Comparison of ENCODE assay signal across 11 mouse cellular contexts in genomic region chr11:65271000-65271399, GRCm38 (mm10). TPM values are rescaled to one million over a fixed set of nuclear protein-coding genes. Genes with fewer than 3 reads are reported as not detected.
DNase-seq lines count a peak whose midpoint lies in the region; ATAC-seq and TF ChIP-seq lines count a peak whose summit lies in the region.
"Had no signal": no experiment of that assay in that cellular context is flagged by ENCODE, and none has a peak within 500 bp of the region (broad histone marks: within the 10 kb centered on the region; RNA-seq: fewer than 3 reads in every experiment).

No protein-coding gene starts in this region.

- no peaks in the 10 kb centered on the region for H3K36me3 ChIP-seq in forebrain, embryonic 12.5 days (replicated peaks)
- H3K36me3 ChIP-seq in forebrain, embryonic 14.5 days (ENCODE audit: control insufficient read depth, insufficient read depth, low read length), result no peaks in the 10 kb centered on the region
- no peaks in the 10 kb centered on the region for H3K36me3 ChIP-seq in lung, embryonic 15.5 days
- H3K36me3 ChIP-seq in heart, embryonic 13.5 days, result no peaks in the 10 kb centered on the region

- TF ChIP-seq CTCF in lung, adult 2 months (IDR thresholded peaks at IDR 0.05; ENCODE audit: insufficient read depth, low read length), result no peak

- H3K4me3 ChIP-seq in forebrain, embryonic 12.5 days (replicated peaks), result no peak overlapping the region
- H3K4me3 ChIP-seq in forebrain, embryonic 14.5 days (ENCODE audit: low read depth, low read length), result no peak overlapping the region
- 0 out of 2 replicates have a peak overlapping the region, but pooled peaks have one; percentile 45 for H3K4me3 ChIP-seq in lung, embryonic 15.5 days
- H3K4me3 ChIP-seq in lung, adult 2 months (replicated peaks; ENCODE audit: extremely low read depth, low read depth, low read length), result no peak overlapping the region
- H3K4me3 ChIP-seq in heart, embryonic 13.5 days, result peak overlapping the region; percentile 71

- H3K4me2 ChIP-seq in forebrain, embryonic 12.5 days, result 0 out of 2 replicates have a peak overlapping the region, but pooled peaks have one; percentile 89
- no peak overlapping the region for H3K4me2 ChIP-seq in forebrain, embryonic 14.5 days (ENCODE audit: low read length)
- peak overlapping the region; percentile 73 for H3K4me2 ChIP-seq in lung, embryonic 15.5 days
- H3K4me2 ChIP-seq in heart, embryonic 13.5 days, result peak overlapping the region; percentile 73

- H3K27me3 ChIP-seq in forebrain, embryonic 12.5 days, result peaks cover 30% of the 10 kb centered on the region
- peaks cover 10% of the 10 kb centered on the region for H3K27me3 ChIP-seq in forebrain, embryonic 14.5 days (replicated peaks; ENCODE audit: control insufficient read depth, insufficient read depth, low read length)
- H3K27me3 ChIP-seq in lung, embryonic 15.5 days, result no peaks in the 10 kb centered on the region
- no peaks in the 10 kb centered on the region for H3K27me3 ChIP-seq in heart, embryonic 13.5 days (replicated peaks)

- H3K4me1 ChIP-seq in forebrain, embryonic 12.5 days, result peaks cover 18% of the 10 kb centered on the region
- H3K4me1 ChIP-seq in forebrain, embryonic 14.5 days (ENCODE audit: control insufficient read depth, insufficient read depth, low read length), result peaks cover 7% of the 10 kb centered on the region; the same call in 1 of the 2 replicates
- peaks cover 19% of the 10 kb centered on the region for H3K4me1 ChIP-seq in lung, embryonic 15.5 days
- no peaks in the 10 kb centered on the region for H3K4me1 ChIP-seq in lung, adult 2 months (ENCODE audit: control insufficient read depth, insufficient read depth, low read length)
- peaks cover 24% of the 10 kb centered on the region for H3K4me1 ChIP-seq in heart, embryonic 13.5 days

- no peak for ATAC-seq in forebrain, embryonic 12.5 days (ENCODE audit: low FRiP score)
- ATAC-seq in forebrain, embryonic 14.5 days, result no peak
- no peak for ATAC-seq in lung, embryonic 15.5 days (ENCODE audit: borderline replicate concordance, extremely low read depth, low FRiP score, low TSS enrichment)
- ATAC-seq in heart, embryonic 13.5 days (ENCODE audit: extremely low read depth, insufficient number of reproducible peaks, low FRiP score, low TSS enrichment), result no peak

- H3K9ac ChIP-seq in forebrain, embryonic 12.5 days, result no peak overlapping the region
- no peak overlapping the region for H3K9ac ChIP-seq in forebrain, embryonic 14.5 days (ENCODE audit: low read length)
- H3K9ac ChIP-seq in lung, embryonic 15.5 days, result no peak overlapping the region
- peak overlapping the region; percentile 91 for H3K9ac ChIP-seq in heart, embryonic 13.5 days

- H3K27ac ChIP-seq in forebrain, embryonic 12.5 days, result no peak overlapping the region
- no peak overlapping the region for H3K27ac ChIP-seq in forebrain, embryonic 14.5 days (ENCODE audit: low read depth, low read length)
- H3K27ac ChIP-seq in lung, embryonic 15.5 days, result no peak overlapping the region
- peak overlapping the region; percentile 94 for H3K27ac ChIP-seq in heart, embryonic 13.5 days (replicated peaks)

- no peaks in the 10 kb centered on the region for H3K9me3 ChIP-seq in forebrain, embryonic 12.5 days
- no peaks in the 10 kb centered on the region for H3K9me3 ChIP-seq in forebrain, embryonic 14.5 days (replicated peaks; ENCODE audit: control insufficient read depth, low read length)
- no peaks in the 10 kb centered on the region for H3K9me3 ChIP-seq in lung, embryonic 15.5 days
- H3K9me3 ChIP-seq in heart, embryonic 13.5 days, result no peaks in the 10 kb centered on the region

- 22% methylated on average over 4 of the region's 4 CpGs for WGBS in forebrain, embryonic 12.5 days
- 17% methylated on average over 4 of the region's 4 CpGs for WGBS in forebrain, embryonic 14.5 days
- 21% methylated on average over 4 of the region's 4 CpGs for WGBS in lung, embryonic 15.5 days
- WGBS in lung, adult 2 months, result 11% methylated on average over 4 of the region's 4 CpGs
- 10% methylated on average over 4 of the region's 4 CpGs for WGBS in heart, embryonic 13.5 days

- no peak for DNase-seq in forebrain, embryonic 14.5 days (ENCODE audit: low spot score)
- no peak for DNase-seq in lung, adult 2 months
- DNase-seq in lung, postnatal 14 days, result peak; percentile 7
- no peak for DNase-seq in spleen, adult 18-20 months
- no peak for DNase-seq in cerebellum, postnatal 14 days
- DNase-seq: adrenal gland, postnatal 25 days; left cerebral cortex, postnatal 4 days; right cerebral cortex, adult 18-20 months had no signal

- TF ChIP-seq POLR2A in lung, adult 2 months (IDR thresholded peaks at IDR 0.05; ENCODE audit: borderline replicate concordance, extremely low read depth, low read depth, low read length), result no peak

RNA-seq across cellular contexts. Expression of gene Myocd, which starts 1.2 kb away (rescaled TPM):
- 0.31 and 0.56 TPM in 2 replicates for polyA plus RNA-seq in forebrain, embryonic 12.5 days (2016; fragmentation: Nextera tagmentation; extraction: Ambion mirVana)
- polyA plus RNA-seq in forebrain, embryonic 14.5 days (2014; fragmentation: Nextera tagmentation; extraction: Ambion mirVana), result 0.33 TPM in 1 of 2 replicates, not detected in the other
- polyA plus RNA-seq in lung, embryonic 15.5 days (2015; fragmentation: Nextera tagmentation; extraction: Ambion mirVana), result 18.4 and 22.9 TPM in 2 replicates
- 2.7 and 3.1 TPM in 2 replicates for polyA plus RNA-seq in lung, adult 2 months (2012; rRNA removed)
- 60.7 and 67.1 TPM in 2 replicates for polyA plus RNA-seq in heart, embryonic 13.5 days (2015; fragmentation: Nextera tagmentation; extraction: Ambion mirVana)

Comparison
In these comparisons a context has a peak if more than half of its experiments do, and no peak if none do; other contexts are left out.
1. H3K4me3 ChIP-seq: peak in lung, embryonic 15.5 days (single experiment) and heart, embryonic 13.5 days (single experiment); none in forebrain, embryonic 12.5 days (single experiment), forebrain, embryonic 14.5 days (single experiment) and lung, adult 2 months (single experiment).